Mouse (Mus musculus) adrenal gland, postnatal 25 days (tissue): ENCODE measurements around the gene Prkra. TPM values are rescaled to one million over a fixed set of nuclear protein-coding genes. Genes with fewer than 3 reads are reported as not detected.
A peak's percentile ranks its signal among the peaks of the same experiment; 100 is the strongest.

Experiments used
- DNase-seq: peaks from one replicate; pipeline ENCODE4 v3.0.0; 2021; ENCODE audit warnings: mixed read lengths
- long read RNA-seq: library from polyadenylated mRNA; stranded (forward); transcript quantifications from one replicate; pipeline ENCODE4 v2.0.0, GENCODE M21; 2021
- total RNA-seq: library from RNA; stranded (reverse); gene quantifications from 2 replicates; pipeline ENCODE4 v1.2.3, GENCODE M21; 2021

Prkra gene
- 24.8 and 39.6 TPM in 2 replicates for total RNA-seq
- long read RNA-seq, transcript Prkra-201 (8 exons, 1,614 nt): major isoform, 23 of 27 reads
- long read RNA-seq, partial matches to known transcripts: 2 of 27 reads
- long read RNA-seq, other reads (novel, unspliced or antisense): 2 of 27 reads

DNA sequence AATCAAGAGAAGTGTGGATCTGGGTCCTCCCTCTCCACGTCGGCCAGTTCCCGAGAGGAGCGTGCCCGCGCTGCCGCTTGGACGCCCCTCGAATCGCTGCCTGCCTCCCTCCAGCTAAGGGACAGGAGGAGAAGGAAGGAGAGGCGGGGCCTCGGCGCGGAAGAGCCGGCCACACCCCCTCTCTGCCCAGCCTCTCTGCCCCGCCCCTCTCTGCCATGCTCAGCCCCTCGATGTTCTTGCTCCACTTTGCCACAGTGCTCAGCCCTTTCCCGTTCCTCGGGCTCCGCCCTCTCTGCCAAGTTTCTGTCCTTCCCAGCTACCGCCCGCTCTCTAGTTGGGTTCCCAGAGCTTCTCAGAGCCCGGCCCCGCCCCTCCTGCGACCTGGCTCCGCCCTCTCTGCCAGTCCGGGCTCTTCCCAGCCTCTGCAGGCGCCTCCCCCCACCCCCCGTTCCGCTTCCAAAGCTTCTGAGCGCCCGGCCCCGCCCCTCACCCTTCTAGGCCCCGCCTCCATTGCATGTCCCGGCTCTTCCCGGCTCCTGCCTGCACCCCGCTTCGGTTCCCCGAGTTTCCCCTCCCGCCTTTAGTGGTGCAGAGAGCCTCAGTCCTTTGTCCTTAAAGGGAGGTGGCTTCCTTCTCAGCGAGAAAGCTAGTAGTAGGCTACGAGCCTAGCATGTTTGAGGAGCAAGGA lies at the start of gene Prkra, which contains the start of gene Pjvk:
Gene Prkra, minus strand, starts transcription at position 133 of the 688 bp plus-strand sequence.
Gene Pjvk, plus strand, starts transcription at position 594 of the 688 bp plus-strand sequence.
- DNase-seq: peak; percentile 98

DNA sequence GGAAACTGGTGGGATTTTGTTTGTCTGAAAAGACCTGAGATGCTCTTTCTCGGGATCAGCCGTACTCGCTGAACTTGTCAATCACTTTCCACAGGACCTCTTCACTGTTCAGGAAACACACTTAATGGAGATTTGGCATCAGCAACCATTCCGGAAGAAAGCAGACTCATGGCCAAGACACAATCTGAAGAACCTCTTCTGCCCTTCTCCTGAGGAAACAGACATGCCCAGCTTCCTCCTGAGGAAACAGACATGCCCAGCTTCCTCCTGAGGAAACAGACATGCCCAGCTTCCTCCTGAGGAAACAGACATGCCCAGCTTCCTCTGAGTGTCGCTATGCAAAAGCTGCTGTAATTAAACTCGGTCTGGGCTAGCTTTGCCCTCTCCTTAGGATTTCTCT lies 47.5 kb upstream of the Prkra start:
- DNase-seq: no peak

DNA sequence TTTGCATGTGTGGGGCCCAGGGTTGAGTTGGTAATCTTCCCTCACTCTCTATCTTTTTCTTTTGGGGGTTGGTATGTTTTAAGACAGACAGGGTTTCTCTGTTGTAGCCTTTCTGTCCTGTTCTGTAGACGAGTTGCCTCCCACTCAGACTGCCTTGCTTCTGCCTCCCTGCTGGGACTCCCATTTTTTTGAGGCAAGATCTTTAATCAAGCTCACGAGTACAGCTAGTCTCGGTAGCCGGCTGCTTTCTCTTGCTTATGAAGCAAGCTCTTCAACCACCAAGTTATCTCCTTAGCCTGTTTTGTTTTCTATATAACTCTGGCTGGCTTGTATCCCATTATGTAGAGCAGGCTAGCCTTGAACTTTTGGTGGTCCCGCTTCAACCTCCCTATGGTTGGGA lies 46.0 kb upstream of the Prkra start:
- no peak for DNase-seq

DNA sequence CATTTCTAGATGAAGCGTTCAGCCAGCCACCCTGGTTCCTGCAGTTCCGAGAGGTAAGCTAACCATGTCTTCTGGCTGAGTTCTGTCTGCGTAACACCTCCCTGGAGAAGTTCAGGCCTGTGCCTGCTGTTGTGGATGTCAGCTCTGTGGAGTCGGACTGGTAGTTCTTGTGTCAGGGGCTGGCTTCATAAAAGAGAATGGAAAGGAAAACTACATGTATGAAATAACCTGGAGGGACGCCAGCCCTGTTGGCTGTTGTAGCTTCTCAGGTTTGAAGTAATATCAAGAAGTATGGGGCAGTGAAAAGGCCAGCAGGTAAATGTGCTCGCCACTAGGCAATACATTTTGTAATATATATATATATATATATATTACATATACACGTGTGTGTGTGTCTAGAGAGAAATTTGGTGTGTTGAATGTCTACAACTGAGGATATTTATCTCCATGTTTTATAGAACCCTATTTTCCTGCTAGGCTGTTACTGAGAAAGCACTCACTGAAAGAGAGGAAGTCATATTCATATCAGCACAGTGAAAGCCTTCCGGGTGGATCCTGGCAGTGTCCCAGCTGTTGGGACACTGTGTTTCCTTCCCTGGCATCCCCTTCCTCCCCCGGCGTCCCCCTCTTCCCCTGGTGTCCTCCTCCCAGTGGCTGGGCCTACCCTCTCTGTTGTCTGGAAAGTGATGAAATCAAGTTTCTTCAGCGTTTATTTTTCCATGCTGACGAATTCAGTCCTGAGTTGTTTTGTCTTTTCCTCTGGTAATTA lies 42.8 kb upstream of the Prkra start:
- DNase-seq: peak; percentile 56

DNA sequence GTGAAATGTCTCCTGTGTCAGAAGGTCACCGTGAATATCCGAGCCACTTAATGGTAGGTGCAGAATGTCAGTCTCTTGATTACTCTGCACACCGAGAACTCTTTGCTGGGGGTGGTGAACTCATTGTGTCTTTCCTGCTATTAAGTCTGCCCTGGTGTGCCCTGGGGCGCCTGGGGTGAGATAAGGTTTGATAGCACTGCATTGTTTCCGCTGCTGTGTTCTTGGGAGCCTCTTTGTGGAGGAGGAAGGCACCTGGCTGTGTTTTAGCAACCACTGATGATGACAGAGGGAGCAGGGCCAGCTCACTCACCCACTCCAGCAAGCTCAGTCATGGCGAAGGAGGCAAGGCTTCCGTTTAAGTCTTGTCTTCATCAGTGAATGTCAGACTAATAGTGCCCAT lies 40.3 kb upstream of the Prkra start:
- no peak for DNase-seq

DNA sequence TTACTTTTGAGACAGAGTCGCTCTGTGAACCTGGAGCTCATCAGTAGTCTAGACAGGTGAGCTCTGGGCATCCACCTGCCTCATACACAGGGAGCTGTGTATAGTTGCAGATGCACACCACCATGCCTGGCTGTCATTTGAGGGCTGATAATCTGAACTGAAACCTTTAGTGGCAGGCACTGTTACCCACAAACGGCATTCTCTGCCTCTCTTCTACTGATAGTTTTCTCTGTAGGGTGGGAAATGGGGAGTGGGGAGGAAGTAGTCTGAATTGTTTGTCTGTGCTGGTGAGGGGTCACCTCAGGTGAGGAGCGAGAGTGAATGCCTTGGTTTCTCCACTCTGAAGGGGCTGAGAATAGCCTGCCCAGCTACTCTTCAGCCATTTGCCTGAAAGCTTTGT lies 39.8 kb upstream of the Prkra start:
- no peak for DNase-seq

DNA sequence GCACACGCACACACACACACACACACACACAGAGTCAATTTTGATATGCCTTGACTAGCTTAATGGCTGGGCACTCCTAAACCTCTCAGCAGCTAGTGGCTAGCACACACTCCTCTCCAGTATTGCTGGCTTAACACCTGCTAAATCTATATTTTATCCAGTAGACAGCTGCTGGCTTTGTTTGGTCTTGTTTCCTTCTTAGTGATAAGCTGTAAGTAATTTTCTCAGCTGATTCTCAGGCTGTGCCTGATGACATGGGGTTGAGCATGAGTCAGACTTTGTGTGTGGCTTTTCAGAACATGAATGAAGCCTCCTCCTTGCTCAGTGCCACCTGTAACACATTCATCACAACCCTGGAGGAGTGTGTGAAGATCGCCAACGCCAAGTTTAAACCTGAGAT lies 39.2 kb upstream of the Prkra start:
- no peak for DNase-seq

DNA sequence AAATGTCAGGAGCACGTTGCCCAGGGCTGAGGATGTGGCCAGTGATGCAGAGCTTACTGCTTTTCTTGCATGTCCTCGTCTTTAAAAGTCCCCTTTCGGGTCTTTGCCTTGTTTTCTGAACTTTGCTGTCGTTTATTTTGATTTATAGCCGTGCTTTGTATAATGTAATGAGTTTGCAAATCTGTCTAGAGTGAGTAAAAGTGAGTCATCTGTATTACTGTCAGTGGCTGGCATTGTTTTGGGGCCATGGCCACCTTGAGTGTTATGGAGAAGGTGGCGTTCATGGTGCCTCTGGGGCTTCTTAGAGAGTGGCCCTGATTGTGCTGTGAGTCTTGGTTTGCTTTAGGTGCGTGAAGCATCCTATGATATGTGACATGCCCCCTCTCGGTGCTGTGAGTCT lies 34.5 kb upstream of the Prkra start:
- no peak for DNase-seq

DNA sequence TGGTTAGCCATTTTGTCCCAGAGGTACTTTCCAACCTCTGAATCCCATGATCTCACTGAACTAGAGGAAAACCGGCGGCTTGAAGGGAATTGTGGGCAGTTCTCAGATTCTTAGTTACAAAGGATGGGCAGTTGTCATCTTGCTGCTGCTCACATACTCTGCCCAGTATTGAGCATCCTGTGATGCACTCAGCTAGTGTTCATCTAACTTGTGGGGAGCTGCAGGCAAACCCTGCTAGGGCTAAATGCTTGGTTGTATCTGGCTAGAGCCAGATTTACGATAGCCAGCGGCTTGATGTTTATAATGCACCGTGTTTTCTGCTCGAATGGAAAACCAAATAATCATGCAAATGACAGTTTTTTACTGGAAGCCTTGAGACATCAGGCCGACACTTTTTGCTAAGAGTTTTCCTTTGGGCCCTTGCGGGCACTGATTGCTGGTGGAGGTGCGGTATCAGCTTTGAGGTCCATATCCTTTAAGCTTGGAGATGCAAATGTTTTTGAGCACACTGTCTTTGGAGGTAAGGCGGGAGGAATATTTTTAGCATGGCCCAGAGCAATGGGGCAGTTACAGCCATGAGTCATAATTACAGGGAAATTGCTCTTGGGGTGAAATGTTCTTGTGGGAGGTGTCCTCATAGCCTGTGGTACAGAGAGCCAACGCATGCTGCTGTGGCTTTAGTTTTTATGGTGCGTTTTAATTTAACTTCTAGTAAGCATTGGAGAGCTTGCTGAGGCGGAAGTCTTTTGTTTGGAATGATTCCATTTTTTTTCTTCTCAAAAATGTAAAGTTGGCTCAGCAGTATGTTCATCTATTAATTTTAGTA lies 28.8 kb upstream of the Prkra start:
- DNase-seq: no peak

DNA sequence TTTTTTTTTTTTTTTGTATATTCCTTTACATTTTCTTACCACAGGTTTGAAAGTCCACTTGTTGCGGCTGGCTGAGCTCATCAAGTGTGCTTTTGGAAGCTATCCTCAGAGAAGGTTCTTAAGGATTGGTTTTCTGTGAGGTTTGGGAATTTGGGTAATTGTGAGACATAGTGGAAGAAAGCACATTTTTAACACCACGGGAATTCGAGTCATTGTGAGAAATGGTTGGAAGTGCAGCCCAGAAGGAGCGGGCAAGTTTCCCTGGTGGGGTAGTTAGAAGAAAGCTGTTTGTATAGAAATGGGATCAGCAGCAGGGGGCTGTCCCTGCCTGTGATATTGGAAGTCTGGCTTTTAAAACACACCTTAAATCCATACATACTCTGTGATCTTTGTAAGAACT lies 28.1 kb upstream of the Prkra start:
- DNase-seq: no peak

DNA sequence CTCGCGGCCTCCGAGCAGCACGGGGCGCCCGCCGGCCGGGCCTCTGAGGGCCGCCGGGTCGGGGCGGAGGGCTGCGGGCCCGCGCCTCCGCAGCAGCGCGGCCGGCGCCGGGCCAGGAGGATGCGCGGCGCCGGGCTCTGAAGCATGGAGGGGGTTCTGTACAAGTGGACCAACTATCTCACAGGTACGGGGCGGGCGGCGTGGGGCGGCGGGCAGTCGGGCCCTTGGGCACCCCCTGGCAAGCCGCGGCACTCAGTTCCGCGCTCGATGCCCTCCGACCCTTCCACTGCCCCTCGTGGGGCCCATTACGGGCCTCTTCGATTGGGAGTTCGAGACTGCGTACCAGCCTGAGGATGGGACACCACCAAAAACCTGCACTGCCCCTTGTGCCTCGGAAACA lies 27.6 kb upstream of the Prkra start:
- DNase-seq: no peak

DNA sequence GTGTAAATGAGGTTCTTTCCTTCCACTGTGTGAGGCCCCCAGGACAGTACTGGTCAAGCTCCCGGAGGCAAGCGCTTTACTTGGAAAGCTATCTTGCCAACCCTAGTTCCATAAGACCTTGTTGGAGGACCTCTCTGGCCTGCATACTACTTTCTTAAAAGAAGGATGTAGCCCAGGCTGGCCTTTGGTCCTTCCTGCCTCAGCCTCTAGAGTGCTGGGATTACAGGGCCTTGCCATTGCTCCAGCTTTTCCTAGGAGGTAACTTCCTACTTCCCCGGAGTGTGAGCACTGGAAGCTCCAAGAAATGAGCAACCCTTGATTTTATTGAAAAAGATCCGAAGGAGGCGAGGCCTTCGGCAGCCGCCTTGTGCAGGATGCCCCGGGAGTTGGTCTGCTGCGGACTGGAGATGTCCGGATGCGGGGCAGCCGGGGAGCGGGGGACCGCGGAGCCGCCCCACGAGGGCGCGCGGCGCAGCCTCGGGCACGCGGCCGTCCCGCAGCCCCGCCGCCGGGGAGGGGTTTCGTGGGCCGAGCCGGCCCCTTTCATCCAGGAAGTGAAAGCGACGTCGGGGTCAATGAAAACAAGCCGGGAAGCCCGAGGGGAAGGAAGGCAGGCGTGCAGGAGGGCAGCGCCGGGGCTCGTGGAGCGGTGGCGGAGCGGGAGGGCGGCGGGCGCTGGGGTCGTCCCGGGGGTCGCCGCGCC lies 27.1 kb upstream of the Prkra start, which contains the start of gene Plekha3:
Gene Plekha3, plus strand, starts transcription at position 557 of the 703 bp plus-strand sequence.
- peak; percentile 89 for DNase-seq

DNA sequence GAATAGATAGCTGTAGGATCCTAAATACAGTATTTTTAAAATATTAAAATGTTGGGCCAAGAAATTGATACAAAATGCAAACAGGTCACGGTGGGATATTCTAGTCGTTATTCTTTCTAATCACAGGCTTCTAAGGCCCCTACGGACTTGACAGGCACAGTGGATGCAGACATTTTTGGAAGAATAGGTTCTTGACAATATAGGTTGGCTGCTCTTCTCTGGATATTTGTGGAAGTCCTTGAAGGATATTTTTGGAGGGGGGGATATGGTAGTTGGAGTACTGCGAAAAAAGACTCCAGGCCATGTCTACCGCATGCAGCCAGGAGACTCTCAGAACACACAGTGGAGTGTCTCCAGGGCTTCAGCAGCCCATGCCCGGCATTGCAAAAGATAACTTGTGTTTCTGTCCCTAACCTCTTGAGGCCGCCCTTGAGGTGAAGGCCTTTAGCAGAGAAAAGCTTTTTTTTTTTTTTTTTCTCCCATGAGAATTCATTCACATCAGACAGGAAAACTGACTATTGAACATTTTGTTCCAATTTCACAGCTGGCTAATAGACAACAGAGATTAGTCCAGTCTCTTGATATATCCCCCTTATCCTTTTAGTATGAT lies 25.8 kb upstream of the Prkra start:
- DNase-seq: peak; percentile 38

DNA sequence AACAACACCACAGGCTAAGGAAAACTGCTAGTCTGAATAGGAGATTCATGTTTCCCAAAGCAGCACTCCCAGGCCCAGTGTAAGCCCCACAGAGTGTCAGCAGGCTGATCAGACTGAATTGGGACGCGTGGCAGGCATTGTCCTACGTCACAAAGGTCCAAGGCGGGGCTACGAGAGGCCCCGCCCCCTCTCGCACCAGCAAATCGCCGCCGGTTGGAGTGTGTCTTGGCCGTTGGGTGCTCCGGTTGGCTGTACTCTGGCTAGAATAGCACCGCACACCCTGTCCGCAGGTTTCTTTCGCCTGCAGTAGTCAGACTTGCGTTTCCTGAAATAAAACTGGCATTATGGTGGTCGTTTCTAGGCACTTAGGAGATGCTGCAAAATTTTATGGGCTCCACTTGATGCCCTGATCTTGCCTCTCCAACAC lies 25.2 kb upstream of the Prkra start, which contains the start of gene Fkbp7:
Gene Fkbp7, minus strand, starts transcription at position 151 of the 427 bp plus-strand sequence.
- DNase-seq: peak; percentile 91

DNA sequence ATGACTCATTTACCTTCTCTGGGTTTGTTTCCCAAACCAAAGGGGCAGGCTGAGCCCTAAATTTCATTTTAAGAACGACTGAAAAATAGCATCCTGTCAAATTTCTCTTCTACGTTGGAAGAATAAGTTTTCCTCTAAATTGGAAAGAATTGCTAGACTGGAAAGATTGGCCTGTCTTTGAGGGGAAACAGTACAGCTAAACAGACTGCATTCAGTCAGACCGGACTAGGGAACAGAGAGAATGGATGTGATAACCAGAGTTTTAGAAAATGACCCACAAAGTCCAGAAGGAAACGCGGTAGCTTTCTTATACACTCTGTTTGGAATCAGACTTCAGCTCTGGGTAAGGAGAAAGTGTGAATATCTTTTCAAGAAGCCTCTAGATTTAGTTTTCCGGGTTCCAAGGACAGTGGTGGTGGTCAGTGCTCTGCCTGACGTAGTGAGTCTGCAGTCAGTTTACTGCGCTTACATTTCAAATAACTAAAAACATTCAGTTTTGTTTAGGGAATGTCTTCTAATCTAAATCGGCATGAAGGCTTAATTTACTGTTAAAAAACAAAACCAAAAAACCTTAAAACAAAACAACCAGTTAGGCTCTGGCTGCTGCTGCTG lies 24.4 kb upstream of the Prkra start:
- DNase-seq: no peak

DNA sequence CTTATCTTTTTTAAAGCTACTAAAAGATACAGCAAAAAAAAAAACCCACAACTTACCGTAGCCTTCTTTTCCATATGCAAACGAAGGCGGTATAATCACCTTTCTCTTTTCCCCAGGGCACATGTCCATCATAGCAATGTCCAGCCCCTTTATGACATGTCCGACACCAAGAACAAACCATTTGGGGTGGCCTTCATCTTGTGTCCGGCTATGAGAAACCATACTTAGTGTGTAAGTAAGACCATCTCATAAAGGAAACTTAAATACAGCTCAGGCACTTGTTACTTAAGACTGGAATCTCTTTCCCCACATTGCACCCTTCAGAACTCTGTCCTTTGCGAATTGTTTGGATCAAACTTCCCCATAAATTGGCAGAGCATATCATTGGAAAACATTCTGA lies 23.8 kb upstream of the Prkra start:
- DNase-seq: no peak

DNA sequence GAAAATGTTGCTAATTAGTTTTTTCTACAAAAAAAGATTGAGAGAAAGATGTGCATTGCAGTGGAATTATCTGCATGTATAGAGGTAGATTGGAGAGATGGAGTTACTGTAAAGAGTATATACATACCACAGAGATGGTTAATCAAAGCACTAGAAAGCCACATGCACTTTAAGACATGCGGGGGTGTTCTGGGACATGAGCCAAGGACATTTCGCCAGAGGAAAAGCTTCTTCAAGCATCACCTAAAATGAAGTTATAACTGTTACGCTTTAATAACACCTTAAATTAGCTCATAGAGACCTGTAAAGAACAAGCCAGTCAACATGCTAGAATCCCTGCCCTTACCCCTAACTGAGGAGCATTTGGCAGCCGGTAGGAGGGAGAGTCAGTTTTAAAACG lies 19.4 kb upstream of the Prkra start:
- no peak for DNase-seq

DNA sequence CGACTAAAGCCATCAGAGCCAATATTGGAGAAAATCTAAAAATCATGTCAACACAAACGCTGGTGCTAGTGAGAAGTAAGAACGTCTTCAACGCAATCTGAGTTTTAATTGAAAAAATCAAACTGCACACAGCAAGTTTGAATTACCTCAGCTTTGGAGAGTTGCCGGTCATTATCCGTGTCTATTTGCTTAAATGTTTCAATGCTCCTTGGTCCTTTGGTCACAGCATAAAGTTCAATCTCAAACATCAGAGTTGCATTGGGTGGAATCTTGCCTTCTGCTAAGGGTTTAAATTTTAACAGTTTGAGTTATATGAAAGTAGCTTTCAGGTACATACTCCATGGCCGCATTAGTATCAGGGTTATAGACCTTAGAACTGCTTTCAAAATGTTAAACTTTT lies 17.7 kb upstream of the Prkra start:
- DNase-seq: no peak

DNA sequence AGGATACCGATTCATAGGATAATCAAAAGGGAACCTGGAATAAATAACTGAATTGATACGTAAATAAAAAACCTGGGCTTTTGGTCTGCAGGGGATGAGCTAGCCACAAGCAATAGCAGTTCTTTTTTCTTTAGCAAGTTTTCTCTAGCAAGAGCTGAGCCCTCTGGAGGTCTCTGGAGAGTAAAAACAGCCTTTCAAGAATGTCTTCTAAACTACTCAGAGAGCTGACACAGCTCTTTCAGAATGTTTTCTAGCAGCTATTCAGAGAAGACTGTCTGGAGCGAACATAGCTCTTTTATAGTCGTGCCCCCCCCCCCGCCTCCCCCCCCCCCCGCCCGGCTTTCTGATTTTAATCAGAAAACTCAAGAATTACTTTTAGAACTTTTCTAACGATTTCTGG lies 11.6 kb upstream of the Prkra start:
- no peak for DNase-seq

DNA sequence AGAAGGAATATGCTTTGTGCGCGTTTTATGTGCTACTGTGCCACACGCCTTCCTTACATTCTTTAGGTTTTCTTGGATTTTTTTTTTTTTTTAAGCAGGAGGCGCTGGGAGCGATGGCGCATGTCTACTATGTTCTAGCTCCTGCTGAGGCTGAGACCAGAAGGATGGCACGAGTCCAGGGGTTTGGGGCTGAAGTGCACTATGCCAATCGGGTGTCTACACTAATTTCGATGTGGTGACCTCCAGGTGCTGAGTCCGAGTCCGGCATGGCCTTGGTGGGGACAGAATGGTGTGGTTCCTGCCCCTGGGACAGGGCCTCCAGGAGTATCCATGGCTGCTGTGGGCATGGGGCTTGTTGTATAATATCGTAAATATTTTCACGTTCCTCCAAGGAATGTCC lies 10.7 kb upstream of the Prkra start:
- no peak for DNase-seq

DNA sequence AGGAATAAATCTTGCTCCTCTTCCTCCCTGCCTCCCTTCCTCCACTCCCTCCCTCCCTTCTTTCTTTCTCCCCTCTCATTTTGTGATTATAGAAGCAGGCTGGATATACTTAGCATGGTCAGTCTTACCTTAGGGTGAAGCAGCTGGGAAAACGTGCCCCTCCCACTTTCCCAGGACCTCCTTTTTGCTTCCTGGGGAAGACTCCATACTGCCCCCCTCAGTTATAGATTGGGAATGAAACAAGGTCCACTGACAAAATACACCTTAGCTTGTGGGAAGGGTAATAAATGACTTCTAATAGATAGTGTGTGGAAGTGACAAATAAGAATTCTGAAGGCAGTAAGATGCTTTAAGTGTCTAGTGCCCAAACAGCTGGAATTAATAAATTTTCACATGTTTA lies 8.2 kb upstream of the Prkra start:
- DNase-seq: no peak
